Mouse (Mus musculus) skeletal muscle tissue, adult 2 months (tissue): ENCODE measurements at regions not wholly inside any gene's neighbourhood (a gene's known extent, or its start where the extent isn't known, plus 50 kb on each side); places are given as distances from the start of the nearest gene placed in this dataset.

ENCODE experiments used
- DNase-seq: peaks from one replicate; pipeline ENCODE4 v3.0.0-alpha.2; 2012; ENCODE audit warnings: low read depth, low spot score

GRCm38 (mm10) chr13:98579731-98580130 lies 57.5 kb downstream of the Tmem174 start:
- DNase-seq: no peak

- DNase-seq: no peak
Observed at GRCm38 (mm10) chr13:98578426-98579066, 58.7 kb downstream of the Tmem174 start.

DNA sequence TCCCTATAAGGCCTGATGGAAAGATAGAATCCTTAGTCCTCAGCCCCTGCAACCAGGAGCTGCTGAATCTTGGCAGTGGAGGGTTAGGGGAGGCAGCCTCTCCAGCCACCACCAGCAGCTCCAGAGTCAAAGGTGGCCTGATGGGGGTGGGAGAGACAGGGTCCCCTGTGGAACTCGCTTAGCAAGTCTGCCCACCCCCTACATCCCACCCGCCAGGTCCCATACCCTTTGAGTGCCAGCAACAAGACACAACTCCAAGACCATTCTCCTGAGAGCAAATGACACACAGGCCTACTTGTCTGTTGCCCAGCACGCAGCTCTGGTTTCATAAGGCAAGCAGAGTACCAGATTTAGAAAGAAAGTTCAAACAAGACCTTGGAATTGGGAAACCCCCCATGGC lies 61.1 kb downstream of the Tmem174 start:
- no peak for DNase-seq

- DNase-seq: no peak
Observed at GRCm38 (mm10) chr13:98574057-98574323, 63.2 kb downstream of the Tmem174 start.

DNA sequence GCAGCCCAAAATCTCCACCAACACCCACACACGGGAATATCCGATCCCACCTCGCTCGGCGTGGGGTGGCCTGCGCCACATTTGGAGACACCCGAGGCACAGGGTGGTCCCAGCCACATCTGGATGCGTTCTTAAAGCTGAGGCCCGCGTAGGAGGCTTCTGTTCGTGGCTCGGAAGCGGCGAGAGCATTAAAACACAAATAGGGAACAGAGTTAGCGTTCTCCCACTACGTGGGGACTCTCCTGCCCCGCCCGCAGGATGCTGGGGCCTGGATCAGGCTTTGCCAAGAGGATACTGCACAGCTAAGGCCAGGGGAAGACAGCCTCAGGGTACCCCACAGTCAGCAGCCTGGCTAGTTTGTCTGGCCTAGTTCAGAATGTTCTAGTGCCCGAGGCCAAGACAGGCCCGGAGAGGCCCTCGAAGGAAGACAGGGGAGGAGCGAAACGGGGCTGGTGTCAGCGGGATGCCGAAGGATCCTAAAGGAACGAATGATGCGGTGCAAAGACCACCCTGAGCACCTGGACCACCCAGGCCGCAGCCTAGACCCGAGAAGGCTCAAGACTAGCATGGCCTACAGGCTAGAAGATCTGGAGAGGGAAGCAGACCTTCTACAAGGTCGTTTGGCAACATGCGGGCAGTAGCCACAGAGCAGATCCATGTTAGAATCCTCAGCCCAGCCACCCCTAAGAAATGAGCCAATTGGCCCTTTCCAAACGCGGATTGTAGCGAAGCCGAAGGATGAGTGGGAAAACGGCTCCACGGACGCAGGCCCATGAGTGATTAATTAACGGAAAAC lies 63.8 kb downstream of the Tmem174 start:
- peak; percentile 19 for DNase-seq

GRCm38 (mm10) chr13:98572581-98573260 lies 64.5 kb downstream of the Tmem174 start:
- no peak for DNase-seq

- DNase-seq: no peak
Observed at GRCm38 (mm10) chr13:98572011-98572570, 65.1 kb downstream of the Tmem174 start.

DNA sequence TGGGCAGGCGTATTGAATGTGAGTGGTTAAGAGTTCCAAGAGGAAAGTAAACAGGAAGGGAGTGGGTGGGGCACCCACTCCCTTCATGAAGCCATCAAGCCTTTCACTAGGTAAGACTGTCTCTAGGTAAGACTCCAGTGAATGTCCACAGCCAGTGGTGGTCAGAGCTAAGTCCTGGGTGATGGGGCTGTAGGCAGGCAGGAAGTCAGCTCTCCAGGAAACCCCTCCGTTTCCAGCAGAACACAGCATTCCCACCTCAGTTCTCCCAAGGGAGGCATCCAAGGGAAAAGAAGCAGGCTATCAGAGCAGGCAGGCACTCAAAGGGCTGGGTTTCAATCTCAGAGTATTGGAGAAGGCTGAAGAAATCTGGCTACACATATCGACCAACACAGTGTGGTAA lies 66.2 kb downstream of the Tmem174 start:
- DNase-seq: no peak

GRCm38 (mm10) chr13:98555693-98556092 lies 63.9 kb upstream of the Gm10320 start:
- no peak for DNase-seq

- no peak for DNase-seq
Observed at GRCm38 (mm10) chr13:98551471-98552020, 59.7 kb upstream of the Gm10320 start.

DNA sequence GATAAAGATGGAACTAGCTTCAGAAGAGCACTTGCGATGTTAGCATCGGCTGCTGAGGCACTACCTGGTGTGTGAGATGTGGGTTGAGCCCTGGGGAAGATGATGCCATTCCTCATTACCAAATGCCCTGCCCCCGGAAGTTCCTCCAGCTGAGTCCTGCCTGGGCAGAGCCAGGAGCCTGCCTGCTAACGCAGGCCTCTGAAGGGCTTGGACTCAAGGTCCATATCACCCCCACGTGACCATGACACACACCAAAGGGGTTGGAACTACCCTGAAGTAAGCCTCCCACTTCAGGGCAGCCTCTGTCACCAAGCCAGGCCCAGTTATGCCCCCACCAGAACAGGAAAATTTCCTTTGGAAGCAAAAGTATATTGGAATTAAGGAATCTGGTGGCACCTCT lies 55.4 kb upstream of the Gm10320 start:
- no peak for DNase-seq

DNA sequence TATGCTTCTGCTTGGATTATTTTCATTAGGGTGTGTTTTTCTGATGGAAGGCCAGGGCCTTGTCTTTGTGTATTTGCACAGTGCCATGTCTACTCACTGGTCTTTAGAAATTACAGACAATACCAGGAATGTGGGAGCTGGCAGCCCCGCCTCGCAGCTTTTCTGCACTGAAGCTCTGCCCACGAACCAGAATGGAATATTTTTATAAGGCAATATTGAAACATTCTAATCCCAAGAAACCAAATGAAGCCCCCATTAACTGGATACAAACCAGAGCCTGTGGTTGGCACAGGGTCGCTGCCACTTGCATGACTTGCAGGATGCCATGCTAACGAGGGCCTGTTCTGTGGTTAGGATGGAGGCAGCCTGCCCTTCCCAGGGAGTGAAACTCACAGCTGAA lies 54.3 kb upstream of the Gm10320 start:
- no peak for DNase-seq

- no peak for DNase-seq
Observed at GRCm38 (mm10) chr13:98545398-98545797, 53.6 kb upstream of the Gm10320 start.

- DNase-seq: no peak
Observed at GRCm38 (mm10) chr13:98544051-98544450, 52.2 kb upstream of the Gm10320 start.
